Mouse (Mus musculus) forebrain, embryonic 12.5 days (tissue): ENCODE measurements around the gene Pcbd2. TPM values are rescaled to one million over a fixed set of nuclear protein-coding genes. Genes with fewer than 3 reads are reported as not detected.

Experiments used
- ATAC-seq: fragments of 200-750 bp; cut with Nextera tagmentation; 2 replicates; pipeline ENCODE4 v1.8.0; 2017; ENCODE audit warnings: moderate TSS enrichment; ENCODE audit not compliant: low FRiP score
- H3K27ac ChIP-seq: fragments of 300-500 bp; sonication (generic); 2 replicates; pipeline ENCODE4 v1.5.1; 2016; ENCODE audit warnings: mild to moderate bottlenecking
- H3K27me3 ChIP-seq: fragments of 300-500 bp; sonication (generic); 2 replicates; pipeline ENCODE4 v1.6.1; 2016; ENCODE audit warnings: mild to moderate bottlenecking
- H3K36me3 ChIP-seq: fragments of 300-500 bp; sonication (generic); replicated peaks from 2 replicates; pipeline ENCODE4 v1.6.1; 2016; ENCODE audit warnings: mild to moderate bottlenecking
- H3K4me1 ChIP-seq: fragments of 300-500 bp; sonication (generic); 2 replicates; pipeline ENCODE4 v1.6.1; 2016
- H3K4me2 ChIP-seq: fragments of 300-500 bp; sonication (generic); 2 replicates; pipeline ENCODE4 v1.6.1; 2016; ENCODE audit warnings: mild to moderate bottlenecking, moderate library complexity
- H3K4me3 ChIP-seq: fragments of 300-500 bp; sonication (generic); replicated peaks from 2 replicates; pipeline ENCODE4 v1.5.1; 2016; ENCODE audit warnings: mild to moderate bottlenecking
- H3K9ac ChIP-seq: fragments of 300-500 bp; sonication (generic); 2 replicates; pipeline ENCODE4 v1.6.1; 2016; ENCODE audit warnings: mild to moderate bottlenecking
- H3K9me3 ChIP-seq: fragments of 300-500 bp; sonication (generic); 2 replicates; pipeline ENCODE4 v1.6.1; 2016
- WGBS: fragments of 180-500 bp; shearing (Covaris S2); methylation state at CpG from one replicate; pipeline ENCODE4 v1.1.7; 2016; 5-methylcytosine and 5-hydroxymethylcytosine counted together
- polyA plus RNA-seq: library from polyadenylated mRNA; unstranded; fragments of >200 nt; fragmentation: Nextera tagmentation; extraction: Ambion mirVana; gene quantifications from 2 replicates; pipeline ENCODE4 v1.2.1, GENCODE M21; 2016

The Pcbd2 gene
- polyA plus RNA-seq, 1 experiment from 2014 or later, result 25.6 TPM

- Histone ChIP-seq H3K27me3 (no peaks in the 10 kb centered on the region), H3K36me3 (no peaks in the 10 kb centered on the region), H3K9ac (no peak overlapping the region), H3K27ac (no peak overlapping the region), H3K4me2 (no peak overlapping the region), H3K4me1 (peaks cover 11% of the 10 kb centered on the region), H3K4me3 (no peak overlapping the region), H3K9me3 (no peaks in the 10 kb centered on the region)
- 82% methylated on average over 13 of the region's 13 CpGs for WGBS
- ATAC-seq, result no peak
Observed at GRCm38 (mm10) chr13:55754380-55754779, 27.2 kb downstream of the Pcbd2 start.

- H3K36me3 ChIP-seq, result no peaks in the 10 kb centered on the region
- peaks cover 11% of the 10 kb centered on the region; the same call in 1 of the 2 replicates for H3K4me1 ChIP-seq
- H3K27me3 ChIP-seq, result no peaks in the 10 kb centered on the region
- no peaks in the 10 kb centered on the region for H3K9me3 ChIP-seq
- no peak overlapping the region for H3K4me2 ChIP-seq
- WGBS, result 46% methylated on average over 8 of the region's 8 CpGs
- H3K27ac ChIP-seq, result no peak overlapping the region
- no peak for ATAC-seq
- H3K4me3 ChIP-seq, result no peak overlapping the region
- no peak overlapping the region for H3K9ac ChIP-seq
Observed at GRCm38 (mm10) chr13:55756789-55757188, 29.6 kb downstream of the Pcbd2 start.

- H3K27ac ChIP-seq, result no peak overlapping the region
- no peaks in the 10 kb centered on the region for H3K27me3 ChIP-seq
- 86% methylated on average over 6 of the region's 6 CpGs for WGBS
- ATAC-seq, result no peak
- no peak overlapping the region for H3K4me2 ChIP-seq
- no peaks in the 10 kb centered on the region for H3K36me3 ChIP-seq
- peaks cover 11% of the 10 kb centered on the region; the same call in 1 of the 2 replicates for H3K4me1 ChIP-seq
- no peaks in the 10 kb centered on the region for H3K9me3 ChIP-seq
- H3K4me3 ChIP-seq, result no peak overlapping the region
- H3K9ac ChIP-seq, result no peak overlapping the region
Observed at GRCm38 (mm10) chr13:55757645-55758044, 30.5 kb downstream of the Pcbd2 start.

- Histone ChIP-seq H3K27ac (no peak overlapping the region), H3K36me3 (no peaks in the 10 kb centered on the region), H3K4me3 (no peak overlapping the region), H3K27me3 (no peaks in the 10 kb centered on the region), H3K9ac (no peak overlapping the region), H3K4me2 (no peak overlapping the region), H3K9me3 (no peaks in the 10 kb centered on the region), H3K4me1 (peaks cover 9% of the 10 kb centered on the region; the same call in 1 of the 2 replicates)
- ATAC-seq, result no peak
- 43% methylated on average over 10 of the region's 10 CpGs for WGBS
Observed at GRCm38 (mm10) chr13:55760576-55760975, 33.4 kb downstream of the Pcbd2 start.

- H3K27me3 ChIP-seq, result no peaks in the 10 kb centered on the region
- H3K9me3 ChIP-seq, result no peaks in the 10 kb centered on the region
- 85% methylated on average over 10 of the region's 10 CpGs for WGBS
- H3K36me3 ChIP-seq, result no peaks in the 10 kb centered on the region
- H3K27ac ChIP-seq, result no peak overlapping the region
- peaks cover 7% of the 10 kb centered on the region; the same call in 1 of the 2 replicates for H3K4me1 ChIP-seq
- no peak overlapping the region for H3K9ac ChIP-seq
- no peak for ATAC-seq
- no peak overlapping the region for H3K4me3 ChIP-seq
- H3K4me2 ChIP-seq, result no peak overlapping the region
Observed at GRCm38 (mm10) chr13:55761486-55761885, 34.3 kb downstream of the Pcbd2 start.

- H3K9ac ChIP-seq, result no peak overlapping the region
- H3K36me3 ChIP-seq, result no peaks in the 10 kb centered on the region
- no peak overlapping the region for H3K4me3 ChIP-seq
- H3K4me2 ChIP-seq, result no peak overlapping the region
- ATAC-seq, result no peak
- H3K4me1 ChIP-seq, result no peaks in the 10 kb centered on the region
- no peaks in the 10 kb centered on the region for H3K9me3 ChIP-seq
- H3K27ac ChIP-seq, result no peak overlapping the region
- WGBS, result 87% methylated on average over 7 of the region's 7 CpGs
- no peaks in the 10 kb centered on the region for H3K27me3 ChIP-seq
Observed at GRCm38 (mm10) chr13:55774352-55774751, 47.2 kb downstream of the Pcbd2 start.

- Histone ChIP-seq H3K9me3 (no peaks in the 10 kb centered on the region), H3K27ac (no peak overlapping the region), H3K9ac (no peak overlapping the region), H3K36me3 (no peaks in the 10 kb centered on the region), H3K4me2 (no peak overlapping the region), H3K4me1 (no peaks in the 10 kb centered on the region), H3K4me3 (no peak overlapping the region), H3K27me3 (no peaks in the 10 kb centered on the region)
- no peak for ATAC-seq
- WGBS, result 75% methylated on average over 11 of the region's 11 CpGs
Observed at GRCm38 (mm10) chr13:55775056-55775455, 47.9 kb downstream of the Pcbd2 start.

- no peak within 1 kb of the TSS for H3K27ac ChIP-seq
- H3K9me3 ChIP-seq, result no peaks in the 10 kb centered on the region
- WGBS, result 86% methylated on average over 3 of the region's 3 CpGs
- H3K4me2 ChIP-seq, result no peak within 1 kb of the TSS
- H3K4me3 ChIP-seq, result no peak within 1 kb of the TSS
- H3K36me3 ChIP-seq, result no peaks in the 10 kb centered on the region
- no peak within 1 kb of the TSS for H3K9ac ChIP-seq
- H3K27me3 ChIP-seq, result no peaks in the 10 kb centered on the region
- ATAC-seq, result no peak
- H3K4me1 ChIP-seq, result no peaks in the 10 kb centered on the region
Observed at GRCm38 (mm10) chr13:55784268-55784667, 57.1 kb downstream of the Pcbd2 start, which contains the start of gene Catsper3. Gene Catsper3, plus strand, starts transcription at chr13:55784568.

- Histone ChIP-seq H3K36me3 (no peaks in the 10 kb centered on the region), H3K27me3 (no peaks in the 10 kb centered on the region), H3K4me2 (no peak overlapping the region), H3K9me3 (no peaks in the 10 kb centered on the region), H3K4me3 (no peak overlapping the region), H3K27ac (no peak overlapping the region), H3K4me1 (no peaks in the 10 kb centered on the region), H3K9ac (no peak overlapping the region)
- 84% methylated on average over 11 of the region's 11 CpGs for WGBS
- ATAC-seq, result no peak
Observed at GRCm38 (mm10) chr13:55786120-55786519, 59.0 kb downstream of the Pcbd2 start.

GRCm38 (mm10) chr13:55801246-55801645 is 74.1 kb downstream of the Pcbd2 start:
- no peaks in the 10 kb centered on the region for H3K27me3 ChIP-seq
- no peaks in the 10 kb centered on the region; the same call in 1 of the 2 replicates for H3K9me3 ChIP-seq
- H3K36me3 ChIP-seq, result no peaks in the 10 kb centered on the region
- ATAC-seq, result no peak
- no peaks in the 10 kb centered on the region for H3K4me1 ChIP-seq
- no peak overlapping the region for H3K4me2 ChIP-seq
- H3K4me3 ChIP-seq, result no peak overlapping the region
- H3K9ac ChIP-seq, result no peak overlapping the region
- no peak overlapping the region for H3K27ac ChIP-seq
- WGBS, result 71% methylated on average over 2 of the region's 2 CpGs

GRCm38 (mm10) chr13:55803973-55804372 is 76.8 kb downstream of the Pcbd2 start:
- Histone ChIP-seq H3K9me3 (no peaks in the 10 kb centered on the region; the same call in 1 of the 2 replicates), H3K4me2 (no peak overlapping the region), H3K9ac (no peak overlapping the region), H3K4me1 (no peaks in the 10 kb centered on the region), H3K4me3 (no peak overlapping the region), H3K27ac (no peak overlapping the region), H3K27me3 (no peaks in the 10 kb centered on the region; the same call in 1 of the 2 replicates), H3K36me3 (no peaks in the 10 kb centered on the region)
- no peak for ATAC-seq
- WGBS, result 100% methylated on average over 1 of the region's 1 CpGs

GRCm38 (mm10) chr13:55809041-55809623 is 82.0 kb downstream of the Pcbd2 start:
- no peaks in the 10 kb centered on the region; the same call in 1 of the 2 replicates for H3K27me3 ChIP-seq
- ATAC-seq, result no peak
- WGBS, result 69% methylated on average over 7 of the region's 7 CpGs

GRCm38 (mm10) chr13:55809707-55810106 is 82.5 kb downstream of the Pcbd2 start:
- no peaks in the 10 kb centered on the region for H3K4me1 ChIP-seq
- no peak overlapping the region for H3K27ac ChIP-seq
- H3K9ac ChIP-seq, result no peak overlapping the region
- H3K36me3 ChIP-seq, result no peaks in the 10 kb centered on the region
- H3K9me3 ChIP-seq, result no peaks in the 10 kb centered on the region
- ATAC-seq, result no peak
- WGBS, result 89% methylated on average over 10 of the region's 10 CpGs
- H3K27me3 ChIP-seq, result no peaks in the 10 kb centered on the region; the same call in 1 of the 2 replicates
- H3K4me3 ChIP-seq, result no peak overlapping the region
- H3K4me2 ChIP-seq, result no peak overlapping the region

More at GRCm38 (mm10) chr13:55809041-55809623, 82.0 kb downstream of the Pcbd2 start:
- Histone ChIP-seq H3K9ac (no peak overlapping the region), H3K9me3 (no peaks in the 10 kb centered on the region), H3K27ac (no peak overlapping the region), H3K4me2 (no peak overlapping the region), H3K4me1 (no peaks in the 10 kb centered on the region), H3K4me3 (no peak overlapping the region), H3K36me3 (no peaks in the 10 kb centered on the region)
